Mouse (Mus musculus): ENCODE measurements around the gene Acadl.

Gene Acadl

GRCm38 (mm10) chr1:66862712-66863511, at the start of gene Acadl:
Acadl (minus strand) TSS chr1:66863277.
- peak; percentile 33 to 67 for DNase-seq (ENCODE audit: low spot score in 2 of 2)

- DNase-seq (ENCODE audit: low spot score in 2 of 2) = no peak
These were observed 49.2 kb upstream of the Acadl start for GRCm38 (mm10) chr1:66912305-66912704.

GRCm38 (mm10) chr1:66902566-66902965, 39.5 kb upstream of the Acadl start:
- DNase-seq (ENCODE audit: low spot score in 2 of 2) = no peak

- no peak for DNase-seq (ENCODE audit: low spot score in 2 of 2)
These were observed 37.9 kb upstream of the Acadl start for GRCm38 (mm10) chr1:66900946-66901345.

- DNase-seq (ENCODE audit: low spot score in 2 of 2) = no peak
These were observed 35.2 kb upstream of the Acadl start for GRCm38 (mm10) chr1:66898261-66898660.

GRCm38 (mm10) chr1:66896556-66896955, 33.5 kb upstream of the Acadl start:
- no peak for DNase-seq (ENCODE audit: low spot score in 2 of 2)

- DNase-seq (ENCODE audit: low spot score in 2 of 2) = no peak
These were observed 33.0 kb upstream of the Acadl start for GRCm38 (mm10) chr1:66896125-66896524.

- peak; percentile 18 to 53 for DNase-seq (ENCODE audit: low spot score in 2 of 2)
These were observed 32.7 kb upstream of the Acadl start for GRCm38 (mm10) chr1:66895837-66896118.

- DNase-seq (ENCODE audit: low spot score in 2 of 2) = no peak
These were observed 32.2 kb upstream of the Acadl start for GRCm38 (mm10) chr1:66895093-66895836.

- DNase-seq (ENCODE audit: low spot score in 2 of 2) = no peak
These were observed 24.1 kb upstream of the Acadl start for GRCm38 (mm10) chr1:66887175-66887574.

GRCm38 (mm10) chr1:66880217-66880616, 17.1 kb upstream of the Acadl start:
- DNase-seq (ENCODE audit: low spot score in 2 of 2) = no peak

GRCm38 (mm10) chr1:66874740-66875139, 11.7 kb upstream of the Acadl start:
- no peak for DNase-seq (ENCODE audit: low spot score in 2 of 2)

- DNase-seq (ENCODE audit: low spot score in 2 of 2) = peak in 1 of 2 experiments; percentile 6
These were observed 8.5 kb upstream of the Acadl start for GRCm38 (mm10) chr1:66871591-66871990.

GRCm38 (mm10) chr1:66865633-66866032, 2.6 kb upstream of the Acadl start:
- DNase-seq (ENCODE audit: low spot score in 2 of 2) = no peak

- no peak for DNase-seq (ENCODE audit: low spot score in 2 of 2)
These were observed 841 bp upstream of the Acadl start for GRCm38 (mm10) chr1:66863741-66864495.

GRCm38 (mm10) chr1:66861764-66862672, 1.1 kb downstream of the Acadl start:
- no peak for DNase-seq (ENCODE audit: low spot score in 2 of 2)

- no peak for DNase-seq (ENCODE audit: low spot score in 2 of 2)
These were observed 15.6 kb downstream of the Acadl start for GRCm38 (mm10) chr1:66847506-66847905.

- no peak for DNase-seq (ENCODE audit: low spot score in 2 of 2)
These were observed 17.3 kb downstream of the Acadl start for GRCm38 (mm10) chr1:66845690-66846318.

- no peak for DNase-seq (ENCODE audit: low spot score in 2 of 2)
These were observed 21.1 kb downstream of the Acadl start for GRCm38 (mm10) chr1:66841938-66842337.

GRCm38 (mm10) chr1:66841510-66841909, 21.6 kb downstream of the Acadl start:
- DNase-seq (ENCODE audit: low spot score in 2 of 2) = no peak
